ENCODE assay signal across 7 mouse cellular contexts in the genomic region with DNA sequence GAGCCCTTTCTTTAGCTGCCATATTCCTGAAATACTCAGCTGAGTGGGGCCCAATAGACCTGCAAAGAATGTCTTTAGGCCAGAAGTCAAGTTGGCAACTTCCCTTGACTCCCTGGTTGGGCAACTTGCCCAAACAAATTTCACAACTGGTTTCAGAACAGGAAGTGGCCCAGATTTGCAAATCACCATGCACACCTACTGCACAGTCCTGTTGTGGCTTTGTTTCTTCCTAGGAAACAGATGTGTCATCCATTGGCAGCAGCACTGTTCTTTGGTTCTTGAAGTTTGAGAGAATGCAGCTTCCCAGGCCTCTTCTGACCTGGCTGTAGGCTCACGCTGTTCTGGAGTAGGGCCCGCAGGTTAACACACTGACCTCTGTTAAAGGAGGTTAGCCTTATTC. TPM values are rescaled to one million over a fixed set of nuclear protein-coding genes. Genes with fewer than 3 reads are reported as not detected.
DNase-seq lines count a peak whose midpoint lies in the region; TF ChIP-seq lines count a peak whose summit lies in the region.

No protein-coding gene starts in this region.

- TF ChIP-seq CTCF in gastrocnemius, adult 2 months (IDR thresholded peaks at IDR 0.05): no peak

- no peak overlapping the region for H3K27ac ChIP-seq in gastrocnemius, adult 2 months

- DNase-seq in urinary bladder, postnatal 36 days (ENCODE audit: low spot score in 2 of 2): peak; percentile 48 to 66
- no peak for DNase-seq in urinary bladder, postnatal 4 days (ENCODE audit: low spot score in 2 of 2)
- peak; percentile 78 for DNase-seq in fibroblast of lung, adult 2 months (ENCODE audit: low read depth)
- peak; percentile 70 for DNase-seq in lung, postnatal 14 days
- no peak for DNase-seq in testis, postnatal 14 days (ENCODE audit: low spot score)
- no peak for DNase-seq in gastrocnemius, adult 2 months
- no peak for DNase-seq in MN1 (ENCODE audit: low spot score)

- intact Hi-C loops in gastrocnemius, adult 2 months (cut with DNase I): no loop called here

- no peak overlapping the region for H3K4me3 ChIP-seq in gastrocnemius, adult 2 months

RNA-seq across cellular contexts. Expression of a gene that starts 6.9 kb away (rescaled TPM):
- total RNA-seq in gastrocnemius, adult 2 months (2021): 10 to 100 TPM; 10.8 to 18.2 TPM

RNA-seq across cellular contexts. Expression of a gene that starts 15.2 kb away (rescaled TPM):
- total RNA-seq in gastrocnemius, adult 2 months (2021): under 1 TPM in 1 of 2 experiments, not detected in 1; 0.20 TPM

Comparison
In these comparisons a context has a peak if more than half of its experiments do, and no peak if none do; other contexts are left out.
1. DNase-seq: peak in urinary bladder, postnatal 36 days (2 of 2), fibroblast of lung, adult 2 months (single experiment) and lung, postnatal 14 days (single experiment); none in urinary bladder, postnatal 4 days (0 of 2), testis, postnatal 14 days (single experiment), gastrocnemius, adult 2 months (single experiment) and MN1 (single experiment).